8 mouse cellular contexts compared by ENCODE assay signal in the genomic region with DNA sequence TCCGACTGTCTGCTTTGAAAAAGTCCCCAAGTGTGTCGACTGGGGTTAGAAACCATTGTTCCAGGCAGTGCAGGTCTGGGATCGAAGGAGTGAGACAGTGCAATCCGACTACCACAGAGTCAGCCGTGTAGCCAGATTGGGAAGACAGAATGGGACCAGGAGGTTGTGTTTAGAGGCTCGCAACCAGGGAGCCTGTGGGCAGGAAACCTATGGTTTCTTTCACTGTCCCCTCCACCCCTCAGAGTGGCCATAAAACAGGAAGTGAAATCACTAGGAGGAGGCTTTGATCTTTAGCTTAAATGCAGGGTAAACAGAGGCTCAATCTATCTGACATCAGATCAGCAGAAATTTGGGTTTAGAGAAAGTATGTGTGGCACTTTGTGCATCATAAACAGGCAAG.
"Had no signal": no experiment of that assay in that cellular context is flagged by ENCODE, and none has a peak within 500 bp of the region (broad histone marks: within the 10 kb centered on the region; RNA-seq: fewer than 3 reads in every experiment).

No protein-coding gene starts in this region.

- DNase-seq: kidney, adult 8-10 months; lung, embryonic 14.5 days; lung, postnatal 10 days; lung, postnatal 4 days; right cerebral cortex, postnatal 14 days; thymus, adult 18-20 months; thymus, postnatal 14 days had no signal

- ATAC-seq: midbrain, embryonic 16.5 days had no signal
